Mouse (Mus musculus): ENCODE data around the gene Pde9a.
"Not testable (repeated sequence)": the region's sequence is repeated elsewhere in the genome, so short reads cannot be mapped to it uniquely, and the experiment has no call there.

Gene Pde9a

DNA sequence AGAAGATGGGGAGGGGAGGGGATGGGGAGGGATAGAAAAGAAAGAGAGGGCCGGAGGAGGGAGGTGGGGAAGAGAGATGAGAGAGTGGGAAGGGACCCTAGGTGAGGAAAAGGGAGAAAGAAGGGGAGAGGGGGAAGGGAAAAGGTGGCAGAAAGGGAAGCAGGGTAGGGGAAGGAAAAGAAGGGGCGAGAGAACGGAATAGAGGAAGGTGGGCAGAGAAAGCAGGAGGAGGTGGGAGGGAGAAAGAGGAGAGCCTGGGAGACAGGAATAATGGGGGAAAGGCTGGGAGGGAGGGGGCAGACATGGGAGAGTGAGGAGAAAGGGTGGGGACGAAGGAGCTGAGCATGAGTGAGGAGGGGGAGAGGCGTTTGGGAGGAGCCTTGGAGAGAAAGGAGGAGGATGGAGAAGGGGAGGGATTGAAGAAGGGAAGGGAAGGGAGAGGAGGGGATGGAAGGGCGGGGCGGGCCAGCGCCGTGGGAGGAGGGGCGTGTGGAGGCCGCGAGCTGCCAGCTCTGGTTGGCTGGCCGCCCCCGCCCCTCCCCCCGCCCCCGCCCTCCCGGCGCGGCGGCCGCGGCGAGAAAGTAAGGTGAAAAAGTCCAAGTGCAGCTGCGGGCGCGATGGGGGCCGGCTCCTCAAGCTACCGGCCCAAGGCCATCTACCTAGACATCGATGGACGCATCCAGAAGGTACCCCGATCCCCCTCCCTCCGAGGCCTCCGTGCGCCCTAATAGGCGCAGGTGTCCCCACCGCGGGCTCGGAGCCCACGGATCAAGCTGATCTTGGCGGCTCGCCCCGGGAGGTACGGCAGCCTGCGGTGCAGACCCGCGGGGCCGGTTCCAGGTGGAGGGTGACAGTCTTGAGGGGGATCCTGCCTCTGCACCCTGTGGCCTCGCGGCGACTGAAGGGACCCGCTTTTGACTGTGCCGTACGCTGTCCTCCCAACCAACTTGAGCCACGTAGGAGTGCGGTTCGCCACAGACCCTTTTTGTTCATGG lies at the start of gene Pde9a:
TSS of gene Pde9a (plus strand) at position 540 of the 995 bp plus-strand sequence.
- DNase-seq (ENCODE audit: low spot score in 2 of 2) = peak in 1 of 2 experiments; percentile 39

DNA sequence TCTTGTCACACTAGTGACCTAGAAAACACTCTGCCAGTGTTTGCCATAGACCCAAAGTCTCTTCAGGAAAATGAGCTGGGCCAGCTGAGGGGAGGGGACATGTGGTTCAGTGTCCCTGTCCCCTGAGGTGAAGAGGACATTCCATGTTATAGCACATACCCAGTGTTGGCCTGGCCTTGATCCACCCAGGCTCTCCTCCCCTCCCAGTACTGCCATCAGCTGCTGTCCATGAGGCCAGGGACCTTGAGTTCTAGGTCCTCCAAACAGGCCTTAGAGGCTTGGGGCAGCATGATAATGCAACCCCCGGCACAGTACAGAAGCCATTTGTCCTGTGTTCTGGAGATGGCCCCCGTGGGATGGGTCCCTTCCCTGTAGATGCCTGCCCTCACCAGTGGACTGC lies 46.2 kb upstream of the Pde9a start:
- DNase-seq (ENCODE audit: low spot score in 2 of 2) = no peak

DNA sequence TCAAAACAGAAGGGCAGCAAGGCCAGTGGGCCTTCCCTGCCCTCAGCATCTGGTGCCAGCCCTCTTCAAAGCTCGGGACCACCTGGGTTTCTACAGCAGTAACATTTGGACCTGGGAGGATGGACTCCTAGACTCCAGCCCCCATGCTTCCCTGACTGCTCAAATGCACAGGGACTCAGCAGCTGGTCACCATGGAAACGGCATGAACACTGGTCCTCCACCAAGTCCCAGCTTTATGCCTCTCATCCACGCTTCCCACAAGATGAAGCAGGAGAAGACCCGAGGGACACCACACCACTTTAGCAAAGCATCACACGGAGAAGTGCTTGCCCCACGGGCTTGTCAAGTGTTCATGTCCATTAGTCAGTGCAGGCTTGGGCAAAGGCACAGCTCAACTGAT lies 43.8 kb upstream of the Pde9a start:
- DNase-seq (ENCODE audit: low spot score in 2 of 2) = no peak

DNA sequence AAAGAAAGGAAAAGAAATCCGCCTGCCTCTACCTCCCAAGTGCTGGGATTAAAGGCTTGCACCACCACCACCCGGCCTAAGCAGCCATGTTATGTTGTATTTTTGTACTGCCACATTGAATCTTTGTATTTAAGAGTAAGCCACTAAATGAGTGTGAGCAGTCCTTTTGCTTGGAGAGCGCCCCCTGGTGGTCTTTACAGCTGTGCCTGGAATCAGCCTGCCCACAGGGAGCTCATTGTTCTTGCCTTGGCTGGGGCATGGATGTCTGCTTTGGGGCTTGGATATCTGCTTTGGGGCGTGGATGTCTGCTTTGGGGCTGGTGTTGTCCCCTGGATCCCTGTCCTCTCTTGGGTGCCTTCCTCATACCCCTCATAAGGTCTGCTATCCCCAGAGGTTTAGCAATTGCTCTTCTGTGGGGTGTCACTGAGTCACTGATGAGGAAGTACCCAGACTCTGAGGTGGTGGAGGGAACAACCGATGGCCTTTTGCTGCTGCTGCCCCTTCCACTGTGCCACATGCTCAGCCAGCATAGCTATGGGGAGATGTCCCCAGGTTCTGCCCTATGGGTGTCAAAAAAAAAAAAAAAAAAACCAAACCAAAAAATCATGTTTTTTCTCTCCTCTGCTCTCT lies 41.7 kb upstream of the Pde9a start:
- DNase-seq (ENCODE audit: low spot score in 2 of 2) = peak; percentile 62 to 87

DNA sequence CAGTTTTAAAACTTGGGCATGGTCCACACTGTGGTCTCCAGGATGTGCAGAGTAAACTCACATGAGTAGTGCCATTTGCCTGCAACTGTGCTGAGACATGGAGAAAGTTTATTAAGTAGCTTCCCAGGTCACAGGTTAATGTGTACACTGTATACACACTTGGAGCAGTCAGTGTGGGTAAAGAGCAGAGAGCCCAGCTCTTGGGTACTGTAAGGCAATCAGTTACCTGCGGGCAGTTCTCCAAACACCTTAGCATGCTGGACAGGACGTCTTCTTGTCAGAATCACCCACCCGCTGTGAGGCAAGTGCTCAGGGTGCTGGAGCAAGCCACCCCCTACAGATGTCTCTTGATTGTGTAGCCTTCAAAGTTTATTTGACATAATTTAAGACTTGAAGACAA lies 41.2 kb upstream of the Pde9a start:
- DNase-seq (ENCODE audit: low spot score in 2 of 2) = no peak

DNA sequence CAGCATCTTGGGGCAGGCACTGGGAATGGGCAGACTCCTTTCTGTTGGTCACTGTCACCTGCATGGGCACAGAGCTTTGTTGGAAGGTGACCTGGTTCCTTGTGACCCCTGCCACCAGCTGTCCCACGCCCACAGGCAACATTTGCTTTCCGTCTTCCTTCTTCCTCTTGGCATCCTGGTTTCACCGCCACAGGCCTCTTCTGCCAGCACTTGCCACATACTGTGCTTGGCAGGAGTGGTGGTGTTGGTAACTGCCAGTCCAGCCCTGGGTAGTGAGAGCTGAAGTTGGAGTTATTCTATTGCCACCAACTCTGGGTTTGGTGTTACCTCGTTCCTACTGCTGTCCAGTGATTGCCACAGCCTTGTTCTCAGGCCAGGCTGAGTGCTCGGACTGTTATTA lies 37.9 kb upstream of the Pde9a start:
- no peak for DNase-seq (ENCODE audit: low spot score in 2 of 2)

DNA sequence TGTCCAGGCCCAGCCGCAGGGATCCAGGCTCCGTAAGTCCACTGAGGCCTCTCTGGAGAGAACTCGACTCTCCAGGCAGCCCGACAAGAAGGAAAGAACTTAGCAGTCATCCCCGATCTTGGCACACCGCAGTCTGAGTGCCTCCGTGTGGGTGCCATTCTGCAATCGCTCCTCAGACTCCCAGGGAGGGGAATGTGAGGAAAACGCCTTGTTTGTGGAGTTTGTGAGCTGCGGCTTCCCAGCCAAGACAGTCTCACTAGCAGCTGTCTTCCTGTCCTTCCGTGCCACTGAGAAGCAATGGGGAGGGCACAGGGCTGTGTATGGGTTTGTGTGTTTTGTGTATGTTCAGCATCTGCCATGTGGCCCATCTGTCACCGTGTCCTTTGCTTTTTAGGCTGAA lies 36.6 kb upstream of the Pde9a start:
- no peak for DNase-seq (ENCODE audit: low spot score in 2 of 2)

DNA sequence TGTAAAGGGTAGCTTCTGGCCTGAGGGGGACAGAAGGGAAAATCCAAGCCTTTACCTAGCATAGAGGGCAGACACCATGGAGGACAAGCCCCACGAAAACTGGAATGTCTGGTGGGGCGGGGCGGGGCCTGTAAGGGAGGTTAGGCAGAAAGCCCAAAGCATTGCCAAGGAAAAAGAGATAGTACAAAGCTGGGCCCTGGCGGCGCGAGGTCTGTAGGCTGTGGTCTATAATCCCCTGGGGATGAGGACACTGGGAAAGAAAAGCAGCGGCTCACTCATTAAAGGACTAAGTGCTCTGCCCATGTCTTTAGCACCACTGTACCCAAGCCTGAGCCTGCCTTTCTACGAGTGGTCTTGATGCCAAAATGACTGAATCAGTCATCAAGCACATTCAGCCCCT lies 34.0 kb upstream of the Pde9a start:
- no peak for DNase-seq (ENCODE audit: low spot score in 2 of 2)

DNA sequence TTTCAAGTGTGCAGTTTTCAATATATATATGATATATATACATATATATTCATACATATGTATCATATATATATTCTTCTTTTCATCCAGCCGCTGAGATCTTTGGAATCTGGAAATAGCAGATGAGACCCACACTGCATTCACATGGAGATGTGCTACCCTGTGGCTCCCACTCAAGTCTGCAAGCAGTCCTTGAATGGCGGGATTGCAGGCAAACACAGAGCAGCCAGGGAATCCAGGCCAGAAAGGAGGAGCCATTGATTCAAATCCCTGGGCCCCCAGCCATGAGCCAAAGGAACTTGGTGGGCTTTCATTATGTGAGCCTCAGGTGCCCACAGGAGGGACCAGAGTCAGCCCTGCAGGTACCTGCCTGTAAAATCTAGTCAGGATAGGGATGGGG lies 32.8 kb upstream of the Pde9a start:
- no peak for DNase-seq (ENCODE audit: low spot score in 2 of 2)

DNA sequence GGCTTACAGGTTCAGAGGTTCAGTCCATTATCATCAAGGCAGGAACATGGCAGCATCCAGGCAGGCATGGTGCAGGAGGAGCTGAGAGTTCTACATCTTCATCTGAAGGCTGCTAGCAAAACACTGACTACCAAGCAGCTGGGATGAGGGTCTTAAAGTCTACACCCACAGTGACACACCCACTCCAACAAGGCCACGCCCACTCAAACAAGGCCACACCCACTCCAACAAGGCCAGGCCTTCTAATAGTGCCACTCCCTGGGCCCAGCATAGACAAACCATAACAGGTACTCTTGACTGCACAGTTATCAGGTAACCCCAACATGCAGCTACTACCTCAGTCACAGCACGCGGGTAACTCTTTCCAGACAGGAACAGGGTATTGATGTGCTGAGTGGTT lies 31.3 kb upstream of the Pde9a start:
- not testable (repeated sequence) for DNase-seq (ENCODE audit: low spot score in 2 of 2)

DNA sequence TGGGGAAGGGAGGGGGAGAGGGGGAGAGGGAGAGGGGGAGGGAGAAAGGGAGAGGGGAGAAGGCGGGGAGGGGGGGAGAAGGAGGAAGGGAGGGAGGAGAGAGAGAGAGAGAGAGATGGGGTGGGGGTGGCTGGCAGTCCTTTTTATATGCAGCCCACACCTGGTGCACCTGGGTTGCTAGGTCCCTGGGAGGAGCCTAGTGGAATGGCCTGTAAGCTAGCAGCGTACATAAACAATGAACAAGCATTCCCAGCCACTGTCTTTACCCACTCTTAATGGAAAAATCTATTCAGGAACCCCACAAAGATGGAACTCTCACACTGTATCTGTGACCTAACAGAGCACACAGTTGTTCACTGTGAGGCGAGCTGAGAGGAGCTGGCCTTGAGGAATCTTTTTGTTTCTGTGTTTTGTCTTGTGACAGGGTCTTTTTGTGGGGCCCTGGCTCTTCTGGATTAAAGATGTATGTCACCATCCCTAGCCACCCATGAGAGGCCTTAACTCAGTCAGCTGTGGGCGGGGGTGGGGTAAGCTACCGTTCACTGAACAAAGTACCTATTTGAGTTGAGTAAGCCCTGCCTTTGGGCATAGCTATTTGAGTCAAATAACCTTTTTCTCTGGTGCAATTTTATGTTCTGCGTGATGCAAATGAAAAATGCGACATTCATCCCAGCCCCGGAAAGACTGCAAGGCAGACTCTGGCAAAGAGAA lies 30.1 kb upstream of the Pde9a start:
- no peak for DNase-seq (ENCODE audit: low spot score in 2 of 2)

DNA sequence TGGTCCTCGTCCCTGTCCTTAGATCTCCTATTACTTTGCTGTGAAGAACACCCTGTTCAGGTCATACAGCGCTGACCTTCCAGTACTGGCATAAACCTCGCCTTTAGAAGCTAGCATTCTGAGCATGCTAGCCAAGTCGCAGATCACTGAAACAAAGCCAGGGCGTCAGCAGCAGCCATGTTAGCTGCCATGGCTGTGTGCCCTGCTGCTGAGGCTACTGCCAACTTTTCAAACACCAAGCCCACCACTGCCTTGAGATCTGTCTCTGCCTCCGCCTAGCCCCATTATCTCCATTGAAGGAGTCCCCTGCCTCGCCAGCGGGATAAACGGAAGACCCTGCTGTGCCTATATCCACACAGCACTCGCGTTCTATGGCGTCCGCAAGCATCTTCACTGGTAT lies 25.4 kb upstream of the Pde9a start:
- DNase-seq (ENCODE audit: low spot score in 2 of 2) = no peak

DNA sequence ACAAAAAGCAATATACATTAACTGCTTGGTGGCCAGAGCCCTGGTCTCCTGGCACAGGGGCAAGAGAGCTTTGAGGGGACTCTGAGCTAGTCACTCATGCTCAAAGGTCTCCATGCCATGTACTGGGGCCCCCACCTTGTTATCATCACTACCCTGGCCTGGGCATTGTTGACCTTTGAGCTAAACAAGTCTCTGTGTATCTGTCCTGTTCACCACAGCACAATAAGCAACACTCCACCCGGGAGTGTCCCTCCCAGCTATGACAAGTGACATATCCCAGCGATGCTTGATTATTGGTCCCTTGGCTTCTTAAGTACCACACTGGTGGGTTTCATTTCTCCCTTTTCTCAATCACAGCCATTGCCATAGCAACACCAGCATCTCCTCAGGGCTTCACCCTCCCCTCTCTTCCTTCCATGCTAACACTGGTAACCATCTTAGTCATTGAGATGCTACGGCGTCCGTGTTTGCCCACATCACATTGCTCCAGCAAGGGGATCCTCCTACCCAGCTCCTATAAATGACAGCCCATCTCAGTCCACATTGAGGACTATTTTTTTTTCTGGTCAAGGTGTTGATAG lies 20.3 kb upstream of the Pde9a start:
- DNase-seq (ENCODE audit: low spot score in 2 of 2) = no peak

DNA sequence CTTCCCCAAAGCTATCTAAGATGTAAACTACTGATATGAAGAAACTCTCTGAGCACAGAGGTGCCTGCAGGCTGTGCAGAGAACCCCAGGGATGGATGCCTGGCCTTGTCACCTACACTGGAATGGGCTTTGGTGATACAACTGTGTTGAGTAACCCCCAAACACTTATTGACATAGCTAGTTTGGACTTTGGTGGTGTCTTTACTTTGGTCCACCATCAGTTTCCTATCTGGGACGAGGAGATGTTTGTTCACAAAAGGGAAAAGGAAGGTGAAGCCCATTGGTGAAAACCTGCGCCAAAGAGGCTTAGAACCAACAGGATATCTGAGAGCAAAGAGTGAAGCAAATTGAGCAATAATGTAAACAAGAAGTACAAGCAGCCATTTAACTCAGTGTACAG lies 15.8 kb upstream of the Pde9a start:
- DNase-seq (ENCODE audit: low spot score in 2 of 2) = no peak

DNA sequence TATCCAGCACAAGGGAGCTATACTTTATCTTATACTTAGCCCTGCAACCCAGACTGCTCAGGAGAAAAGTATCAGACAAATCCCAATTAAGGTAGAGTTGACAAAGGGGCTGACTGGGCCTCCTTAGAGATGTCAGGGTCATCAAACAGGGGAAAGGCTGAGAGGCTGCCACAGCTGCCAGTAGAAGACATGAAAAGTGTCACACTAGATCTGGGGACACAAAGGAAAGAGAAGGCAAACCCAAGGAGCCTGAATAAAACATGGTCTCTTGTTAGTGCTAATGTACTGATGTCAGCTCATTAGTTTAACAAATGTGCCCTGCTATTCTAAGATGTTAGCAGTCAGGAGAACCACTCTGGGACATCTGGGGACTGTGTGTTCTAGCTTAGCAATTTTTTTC lies 15.1 kb upstream of the Pde9a start:
- no peak for DNase-seq (ENCODE audit: low spot score in 2 of 2)

DNA sequence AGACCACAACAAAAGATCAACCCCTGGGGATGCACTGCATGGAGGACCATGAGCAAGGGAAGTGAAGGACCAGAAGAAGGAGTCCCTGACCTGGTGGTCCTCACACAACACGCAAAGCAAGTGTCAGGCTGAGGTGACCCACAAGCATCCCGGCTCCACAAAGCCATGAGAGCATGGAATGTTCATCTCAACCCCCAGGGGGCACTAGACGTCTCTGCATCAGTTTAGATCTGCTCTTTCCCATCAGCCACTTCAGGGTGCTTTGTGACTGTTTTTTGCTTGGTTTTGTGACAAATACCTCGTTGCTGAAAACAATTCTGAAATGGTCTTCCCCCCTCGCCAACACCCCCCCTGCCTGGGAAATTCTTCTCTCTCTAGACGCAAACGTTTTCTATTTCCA lies 8.0 kb upstream of the Pde9a start:
- peak; percentile 12 to 64 for DNase-seq (ENCODE audit: low spot score in 2 of 2)

DNA sequence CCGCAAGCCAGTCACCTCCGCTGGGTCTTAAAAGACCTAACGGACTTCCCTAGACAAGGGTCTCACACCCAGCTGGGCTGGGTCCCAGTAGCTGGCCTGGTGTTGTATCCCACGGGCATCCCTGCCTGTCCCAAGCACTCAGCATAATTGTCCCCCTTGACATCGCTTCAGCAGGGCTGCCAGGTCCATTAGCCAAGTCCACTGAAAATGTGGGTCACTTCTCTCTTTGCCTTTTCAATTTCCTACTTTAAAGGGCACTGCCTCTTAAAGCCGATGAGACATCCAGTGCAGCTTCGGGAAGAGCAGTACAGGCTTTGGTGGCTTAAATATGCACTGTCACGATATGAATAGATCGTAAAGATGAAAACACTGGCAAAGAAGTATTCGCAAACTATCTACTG lies 7.6 kb upstream of the Pde9a start:
- DNase-seq (ENCODE audit: low spot score in 2 of 2) = no peak

DNA sequence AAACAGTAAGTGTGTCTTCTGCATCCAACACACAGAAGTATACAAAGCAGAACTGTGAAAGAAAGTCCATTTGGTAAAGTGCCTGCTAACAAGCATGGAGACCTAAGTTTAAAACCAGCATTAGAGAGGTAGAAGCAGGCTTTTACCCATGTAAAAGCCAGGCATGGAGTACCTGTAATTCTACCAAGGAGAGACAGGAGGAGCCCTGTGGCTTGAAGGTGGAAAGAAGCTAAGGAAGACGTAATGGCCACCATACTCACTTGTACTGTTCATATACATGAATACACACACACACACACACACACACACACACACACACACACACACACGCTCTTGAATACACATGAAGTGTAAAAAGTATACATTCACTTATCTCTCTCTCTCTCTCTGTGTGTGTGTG lies 6.9 kb upstream of the Pde9a start:
- DNase-seq (ENCODE audit: low spot score in 2 of 2) = no peak

DNA sequence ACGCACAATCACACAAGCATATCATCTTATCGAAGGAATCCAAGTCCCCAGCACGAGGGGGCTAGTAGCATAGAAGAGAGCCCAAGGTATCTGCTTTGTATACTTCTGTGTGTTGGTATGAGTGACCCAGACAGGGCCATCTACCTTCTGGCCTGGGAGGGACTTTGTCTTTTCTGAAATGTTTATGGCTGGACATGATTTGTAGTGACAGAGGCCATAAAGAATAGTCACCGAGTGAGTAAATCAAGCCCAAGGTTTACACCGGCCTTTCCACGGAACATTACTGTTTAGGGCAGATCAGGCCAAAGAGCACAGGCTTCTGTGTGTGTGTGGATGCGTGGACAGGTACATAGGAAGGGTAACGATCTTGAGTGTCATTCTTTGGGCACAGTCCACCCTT lies 6.1 kb upstream of the Pde9a start:
- no peak for DNase-seq (ENCODE audit: low spot score in 2 of 2)

DNA sequence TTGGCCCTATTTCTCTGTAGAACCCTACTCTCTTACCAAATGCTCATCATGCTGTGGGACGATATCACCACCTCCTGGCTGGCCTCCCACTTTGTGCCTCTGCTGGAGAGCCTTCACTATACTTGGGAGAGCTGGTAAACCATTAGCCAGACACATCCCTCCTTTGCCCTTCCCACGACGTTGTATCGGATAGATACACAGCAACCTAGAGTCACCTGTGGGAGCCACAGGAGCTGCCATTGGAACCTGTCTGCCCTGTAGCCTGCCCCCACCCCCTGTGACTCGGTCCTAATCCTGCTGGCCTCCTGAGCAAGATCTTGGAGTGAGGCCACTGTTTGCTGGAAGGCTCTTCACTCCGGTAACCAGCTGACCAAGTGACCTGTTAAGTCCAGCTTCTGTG lies 2.7 kb upstream of the Pde9a start:
- no peak for DNase-seq (ENCODE audit: low spot score in 2 of 2)

DNA sequence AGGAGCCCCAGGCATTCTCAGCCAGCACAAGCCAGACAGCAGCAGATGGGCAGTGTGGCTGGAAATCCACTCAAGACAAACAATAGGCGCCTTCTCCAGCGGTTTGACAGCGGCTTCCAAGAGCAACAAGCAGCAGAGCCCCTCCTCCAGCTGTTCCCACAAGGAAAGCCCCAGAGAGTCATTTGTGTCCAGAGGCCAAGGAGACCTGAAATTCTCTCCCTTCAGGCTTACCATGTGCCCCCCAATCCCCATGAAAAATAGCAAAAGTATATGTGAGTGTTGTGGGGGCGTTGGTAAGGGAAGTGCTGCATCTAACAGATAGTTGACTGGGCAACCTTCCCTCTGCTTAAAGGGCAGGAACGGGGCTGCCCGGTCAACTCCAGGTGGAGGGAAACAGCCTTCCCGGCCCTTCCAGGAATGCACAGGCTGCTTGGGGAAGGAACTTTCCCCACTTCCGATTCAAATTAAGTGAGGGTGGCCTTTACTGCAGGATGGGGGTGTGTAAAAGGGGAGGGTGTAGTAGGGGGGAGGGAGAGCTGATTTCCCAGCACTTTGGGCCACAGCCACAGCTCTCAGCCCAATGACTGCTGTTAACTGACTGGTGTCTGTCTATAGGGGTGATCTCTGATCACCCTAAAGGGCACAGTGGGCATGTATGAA lies 912 bp upstream of the Pde9a start:
- DNase-seq (ENCODE audit: low spot score in 2 of 2) = no peak

Measured in spleen, postnatal 10 days (tissue).